Mouse (Mus musculus) lung, postnatal 0 days (tissue): ENCODE results near the gene Ssr1.

ENCODE experiments used
- CTCF ChIP-seq: IDR thresholded peaks from 2 replicates; pipeline ENCODE4 v1.5.1; 2016; ENCODE audit warnings: antibody characterized with exemption, mild to moderate bottlenecking
- EP300 ChIP-seq: IDR thresholded peaks from 2 replicates; pipeline ENCODE4 v1.6.1; 2016; ENCODE audit warnings: antibody characterized with exemption, mild to moderate bottlenecking, control low read depth

GRCm38 (mm10) chr13:37942887-37943331 is 51.1 kb downstream of the Ssr1 start:
- TF ChIP-seq CTCF: no peak
- no peak for TF ChIP-seq EP300
